Mouse (Mus musculus) limb, embryonic 14.5 days (tissue): ENCODE measurements around the gene Rab31. TPM values are rescaled to one million over a fixed set of nuclear protein-coding genes. Genes with fewer than 3 reads are reported as not detected.

ENCODE experiments used
- ATAC-seq: fragments of 200-750 bp; cut with Nextera tagmentation; 2 replicates; pipeline ENCODE4 v1.8.0; 2017; ENCODE audit warnings: low read depth, moderate number of reproducible peaks, moderate TSS enrichment; ENCODE audit not compliant: low FRiP score
- DNase-seq: peaks from one replicate; pipeline ENCODE4 v3.0.0-alpha.2; 2015; ENCODE audit warnings: low spot score
- H3K27ac ChIP-seq: fragments of 300-500 bp; sonication (generic); replicated peaks from 2 replicates; pipeline ENCODE4 v1.5.1; 2014; ENCODE audit warnings: low read depth, mild to moderate bottlenecking, low read length, moderate library complexity, mixed read lengths
- H3K27me3 ChIP-seq: fragments of 300-500 bp; sonication (generic); 2 replicates; pipeline ENCODE4 v1.6.1; 2014; ENCODE audit warnings: low read length, mixed read lengths; ENCODE audit not compliant: control insufficient read depth, insufficient read depth
- H3K36me3 ChIP-seq: fragments of 300-500 bp; sonication (generic); 2 replicates; pipeline ENCODE4 v1.6.1; 2014; ENCODE audit warnings: mild to moderate bottlenecking, low read length, moderate library complexity, mixed read lengths; ENCODE audit not compliant: control insufficient read depth, insufficient read depth
- H3K4me1 ChIP-seq: fragments of 300-500 bp; sonication (generic); 2 replicates; pipeline ENCODE4 v1.6.1; 2014; ENCODE audit warnings: antibody characterized with exemption, low read length, mixed read lengths; ENCODE audit not compliant: control insufficient read depth, insufficient read depth
- H3K4me2 ChIP-seq: fragments of 300-500 bp; sonication (generic); replicated peaks from 2 replicates; pipeline ENCODE4 v1.6.1; 2014; ENCODE audit warnings: low read depth, mild to moderate bottlenecking, low read length, moderate library complexity; ENCODE audit not compliant: severe bottlenecking
- H3K4me3 ChIP-seq: fragments of 300-500 bp; sonication (generic); replicated peaks from 2 replicates; pipeline ENCODE4 v1.5.1; 2014; ENCODE audit warnings: low read length
- H3K9ac ChIP-seq: fragments of 300-500 bp; sonication (generic); 2 replicates; pipeline ENCODE4 v1.6.1; 2014; ENCODE audit warnings: mild to moderate bottlenecking, low read depth, low read length, moderate library complexity; ENCODE audit not compliant: severe bottlenecking
- H3K9me3 ChIP-seq: fragments of 300-500 bp; sonication (generic); 2 replicates; pipeline ENCODE4 v1.6.1; 2016; ENCODE audit warnings: low read length; ENCODE audit not compliant: control insufficient read depth
- POLR2A ChIP-seq: fragments of 200-500 bp; IDR thresholded peaks from 2 replicates; pipeline ENCODE4 v1.8.0; 2012; ENCODE audit warnings: inconsistent platforms, mild to moderate bottlenecking, moderate library complexity, borderline replicate concordance; ENCODE audit not compliant: insufficient read depth, insufficient read length; ENCODE audit errors: extremely low read depth
- WGBS: fragments of 180-500 bp; shearing (Covaris S2); extraction: QIAGEN DNeasy Blood & Tissue Kit; methylation state at CpG from one replicate; pipeline ENCODE4 v1.1.7; 2014; 5-methylcytosine and 5-hydroxymethylcytosine counted together
- polyA plus RNA-seq, 2 experiments: library from polyadenylated mRNA; depleted of rRNA in 1 of 2; stranded (reverse) in 1 of 2; unstranded in 1 of 2; fragments of >200 nt; fragmentation: Nextera tagmentation in 1 of 2; extraction: Ambion mirVana in 1 of 2; gene quantifications; 2 replicates each; pipeline versions ENCODE4 v1.2.1 to v1.2.3; 2012 to 2014

Rab31 gene
- polyA plus RNA-seq, 2 experiments: 36.3 to 67.8 TPM

DNA sequence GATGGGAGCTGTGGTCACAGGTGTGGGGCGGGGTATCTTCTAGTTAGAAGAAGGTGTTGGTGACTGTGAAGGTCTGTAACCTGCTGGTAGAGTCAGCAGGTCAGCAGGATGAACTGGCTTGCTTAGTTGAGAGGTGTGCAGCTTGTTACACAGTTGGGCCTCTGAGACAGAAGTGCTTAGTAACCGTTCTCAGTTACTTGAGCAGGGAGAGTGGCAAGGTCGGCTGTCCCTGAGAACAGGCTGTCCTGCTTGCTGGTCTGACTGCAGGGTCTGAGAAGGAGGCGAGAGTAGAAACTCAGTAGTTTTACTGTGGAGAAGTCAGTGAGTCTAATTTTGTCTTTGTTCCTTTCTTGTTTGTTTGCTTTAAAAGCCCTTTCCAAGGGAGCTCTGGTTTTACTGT lies 33.4 kb upstream of the Rab31 start:
- no peak overlapping the region for H3K4me3 ChIP-seq
- no peak overlapping the region for H3K9ac ChIP-seq
- no peaks in the 10 kb centered on the region for H3K9me3 ChIP-seq
- H3K36me3 ChIP-seq: peaks cover 27% of the 10 kb centered on the region
- H3K4me1 ChIP-seq: no peaks in the 10 kb centered on the region
- 78% methylated on average over 4 of the region's 4 CpGs for WGBS
- no peaks in the 10 kb centered on the region for H3K27me3 ChIP-seq
- H3K4me2 ChIP-seq: no peak overlapping the region
- ATAC-seq (no peak), DNase-seq (no peak)
- H3K27ac ChIP-seq: no peak overlapping the region
- no peak for TF ChIP-seq POLR2A

DNA sequence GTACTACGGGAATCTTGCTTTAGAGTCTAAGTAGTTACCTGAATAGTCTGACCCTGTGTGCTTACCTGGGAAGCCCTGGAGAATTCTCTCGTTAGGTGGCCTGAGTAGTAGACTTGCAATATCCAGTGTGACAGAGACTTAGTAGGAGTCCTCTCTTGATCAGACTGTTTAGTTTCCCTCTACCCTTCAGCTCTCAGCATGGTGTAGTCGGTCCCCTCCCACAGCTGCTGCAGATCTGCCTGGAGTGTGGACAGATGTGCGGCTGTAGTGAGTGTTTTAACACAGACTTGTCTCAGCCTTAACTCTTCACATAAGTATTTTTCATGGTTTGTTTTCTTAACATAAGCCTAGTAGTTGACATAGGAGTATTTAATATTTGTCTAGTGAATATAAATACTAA lies 29.5 kb upstream of the Rab31 start:
- Histone ChIP-seq H3K4me3 (no peak overlapping the region), H3K9ac (no peak overlapping the region), H3K9me3 (no peaks in the 10 kb centered on the region), H3K4me1 (no peaks in the 10 kb centered on the region), H3K27me3 (no peaks in the 10 kb centered on the region), H3K4me2 (no peak overlapping the region), H3K27ac (no peak overlapping the region), H3K36me3 (peaks cover 17% of the 10 kb centered on the region)
- ATAC-seq: no peak
- TF ChIP-seq POLR2A: no peak
- DNase-seq: no peak
- WGBS: 79% methylated on average over 4 of the region's 4 CpGs

DNA sequence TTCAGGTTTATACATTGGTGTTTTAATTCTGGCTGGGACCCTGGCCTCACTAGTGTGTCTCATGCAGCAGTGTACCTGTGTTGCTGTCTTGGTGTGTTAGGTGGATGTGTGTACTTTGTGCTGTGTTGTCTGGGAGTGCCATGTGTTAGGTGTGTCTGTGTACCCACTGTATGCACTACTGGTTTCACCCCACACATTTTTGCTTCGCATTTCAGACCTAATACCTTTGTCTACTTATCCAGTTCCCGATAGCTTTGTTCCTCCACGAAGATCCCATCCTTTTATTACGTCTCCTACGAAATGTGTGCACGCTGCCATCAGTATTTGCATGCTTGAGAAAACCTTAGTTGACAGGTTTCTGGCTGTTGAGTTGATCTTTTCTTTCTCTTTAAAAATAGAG lies 27.9 kb upstream of the Rab31 start:
- DNase-seq (no peak), ATAC-seq (no peak)
- no peak overlapping the region for H3K4me2 ChIP-seq
- H3K36me3 ChIP-seq: peaks cover 17% of the 10 kb centered on the region
- 93% methylated on average over 6 of the region's 6 CpGs for WGBS
- H3K9me3 ChIP-seq: no peaks in the 10 kb centered on the region
- no peak overlapping the region for H3K9ac ChIP-seq
- no peak overlapping the region for H3K27ac ChIP-seq
- no peaks in the 10 kb centered on the region for H3K4me1 ChIP-seq
- no peak overlapping the region for H3K4me3 ChIP-seq
- no peaks in the 10 kb centered on the region for H3K27me3 ChIP-seq
- no peak for TF ChIP-seq POLR2A

GRCm38 (mm10) chr17:65799353-65799752 lies 26.8 kb upstream of the Rab31 start:
- ATAC-seq (no peak), DNase-seq (no peak)
- H3K27ac ChIP-seq: no peak overlapping the region
- H3K4me2 ChIP-seq: no peak overlapping the region
- no peaks in the 10 kb centered on the region for H3K27me3 ChIP-seq
- no peaks in the 10 kb centered on the region for H3K9me3 ChIP-seq
- no peak overlapping the region for H3K4me3 ChIP-seq
- TF ChIP-seq POLR2A: no peak
- no peaks in the 10 kb centered on the region for H3K4me1 ChIP-seq
- whole genome bisulfite sequencing: 86% methylated on average over 1 of the region's 1 CpGs
- H3K36me3 ChIP-seq: peaks cover 19% of the 10 kb centered on the region
- no peak overlapping the region for H3K9ac ChIP-seq

GRCm38 (mm10) chr17:65798446-65798845 lies 25.9 kb upstream of the Rab31 start:
- WGBS: 65% methylated on average over 4 of the region's 4 CpGs
- H3K27me3 ChIP-seq: no peaks in the 10 kb centered on the region

DNA sequence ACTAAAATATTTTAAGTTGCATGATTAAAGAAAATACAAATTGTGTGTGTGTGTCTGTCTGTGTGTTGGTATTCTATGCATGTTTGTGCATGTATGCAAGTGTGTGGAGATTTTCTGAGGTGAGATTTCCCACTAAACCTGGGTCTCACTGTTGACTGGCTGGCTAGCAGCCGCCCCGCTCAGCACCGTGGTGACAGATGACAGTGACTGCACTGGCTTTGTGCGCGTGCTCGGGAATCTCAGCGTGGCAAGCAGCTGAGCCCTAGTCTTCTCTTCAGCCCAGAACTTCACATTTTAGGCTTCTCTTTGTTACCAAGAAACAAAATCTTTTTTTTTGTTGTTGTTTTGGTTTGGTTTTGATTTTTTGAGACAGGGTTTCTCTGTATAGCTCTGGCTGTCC lies 23.5 kb upstream of the Rab31 start:
- Histone ChIP-seq H3K4me3 (no peak overlapping the region), H3K4me2 (no peak overlapping the region), H3K9ac (no peak overlapping the region), H3K27me3 (no peaks in the 10 kb centered on the region), H3K4me1 (no peaks in the 10 kb centered on the region), H3K27ac (no peak overlapping the region), H3K36me3 (peaks cover 9% of the 10 kb centered on the region; the same call in 1 of the 2 replicates), H3K9me3 (no peaks in the 10 kb centered on the region)
- no peak for TF ChIP-seq POLR2A
- ATAC-seq (no peak), DNase-seq (no peak)
- 91% methylated on average over 7 of the region's 7 CpGs for WGBS

More at GRCm38 (mm10) chr17:65798446-65798845, 25.9 kb upstream of the Rab31 start:
- Histone ChIP-seq H3K4me1 (no peaks in the 10 kb centered on the region), H3K4me3 (no peak overlapping the region), H3K4me2 (no peak overlapping the region), H3K27ac (no peak overlapping the region), H3K9ac (no peak overlapping the region), H3K36me3 (peaks cover 15% of the 10 kb centered on the region; the same call in 1 of the 2 replicates), H3K9me3 (no peaks in the 10 kb centered on the region)
- no peak for TF ChIP-seq POLR2A
- ATAC-seq (no peak), DNase-seq (no peak)
